Mouse (Mus musculus) A20 (cell line): ENCODE results near the gene Oprl1.
A peak's percentile ranks its signal among the peaks of the same experiment; 100 is the strongest.

Experiments
- DNase-seq: peaks from one replicate; pipeline ENCODE4 v3.0.0-alpha.2; 2011; ENCODE audit warnings: low read depth, low spot score

The Oprl1 gene

DNA sequence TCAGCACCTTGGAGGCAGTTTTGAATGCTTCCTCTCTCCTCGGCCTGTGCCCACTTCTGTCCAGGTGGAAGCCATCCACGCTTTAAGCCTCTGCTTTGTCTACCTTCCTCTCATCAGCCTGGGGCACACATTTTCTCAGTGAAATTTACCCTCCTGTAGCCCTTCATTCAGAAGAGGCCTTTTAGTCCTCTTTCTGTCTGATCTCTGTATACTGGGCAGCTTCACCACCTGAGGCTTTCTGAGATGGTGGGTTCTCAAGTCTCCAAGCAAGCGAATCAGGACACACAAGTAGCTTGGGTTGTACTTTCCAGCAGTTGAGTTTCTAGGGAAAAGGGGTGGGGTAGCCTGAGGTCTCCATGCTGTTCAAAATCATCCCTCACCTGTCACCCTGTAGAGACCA is 22.5 kb upstream of the Oprl1 start:
- DNase-seq = no peak

DNA sequence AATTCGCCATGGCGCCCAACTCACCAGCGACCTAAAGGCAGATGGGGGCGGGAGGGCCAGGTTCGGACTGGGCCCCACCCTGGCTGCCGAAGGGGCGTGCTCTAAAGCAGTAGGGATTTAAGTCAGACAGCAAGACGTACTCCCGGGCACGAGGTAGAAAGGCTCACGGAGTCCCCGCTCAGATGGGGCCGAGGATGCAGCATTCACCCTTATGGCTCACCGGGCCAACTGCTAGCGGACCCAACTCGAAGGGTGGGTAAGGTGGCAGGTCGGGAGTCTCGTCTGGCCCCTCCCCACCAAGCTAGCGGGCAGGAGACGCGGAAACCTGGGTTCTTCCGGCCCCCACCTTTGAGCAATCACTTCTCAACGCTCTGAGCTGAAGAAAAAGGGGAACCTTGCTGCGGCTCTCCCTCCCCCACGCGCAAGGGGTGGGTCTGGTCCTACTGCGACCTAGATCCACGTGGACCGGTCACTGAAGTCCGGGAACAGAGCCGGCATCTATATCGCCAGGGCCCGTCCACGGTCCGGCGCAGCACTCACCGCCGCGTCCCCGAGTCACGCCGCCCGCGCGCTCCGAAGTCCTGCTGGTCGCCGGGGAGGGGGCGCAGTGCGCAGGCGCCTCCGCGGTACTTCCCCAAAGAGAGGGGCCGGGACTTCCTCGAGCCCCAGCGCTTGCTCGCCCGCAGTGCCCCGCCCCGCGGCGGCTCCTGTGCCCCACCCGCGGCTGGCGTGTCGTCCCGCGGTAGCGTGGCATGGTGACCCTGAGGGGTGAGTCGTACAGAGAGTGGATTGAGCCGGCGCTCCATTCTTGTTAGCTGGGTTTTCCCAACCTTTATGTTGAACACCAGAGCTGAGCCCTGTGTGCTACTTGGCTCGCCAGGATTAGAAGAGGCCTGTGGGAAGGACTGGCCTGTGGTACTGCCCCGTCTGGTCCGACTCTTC is 21.2 kb upstream of the Oprl1 start, which contains the start of gene Rgs19:
Rgs19 (minus strand) TSS at position 639 of the 942 bp plus-strand sequence.
- DNase-seq = peak; percentile 96

DNA sequence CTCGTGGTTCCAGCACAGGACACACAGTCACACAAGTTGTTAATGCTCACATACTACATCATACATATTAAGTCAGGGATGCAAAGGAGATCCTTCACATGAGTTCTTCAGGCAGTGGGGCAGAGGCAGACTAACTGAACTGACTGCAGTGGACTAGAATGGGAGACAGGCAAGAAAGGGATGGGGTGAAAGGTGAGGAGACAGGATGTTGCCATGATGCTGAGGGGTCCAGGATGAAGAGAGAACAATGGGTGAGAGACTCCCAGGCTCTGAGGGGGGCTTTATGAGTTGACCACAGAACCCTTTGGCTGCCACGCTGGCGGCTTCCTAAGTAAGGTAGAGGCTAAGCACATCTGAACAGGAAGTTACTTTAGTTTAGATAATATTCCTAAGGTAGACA is 20.2 kb upstream of the Oprl1 start:
- DNase-seq = no peak

DNA sequence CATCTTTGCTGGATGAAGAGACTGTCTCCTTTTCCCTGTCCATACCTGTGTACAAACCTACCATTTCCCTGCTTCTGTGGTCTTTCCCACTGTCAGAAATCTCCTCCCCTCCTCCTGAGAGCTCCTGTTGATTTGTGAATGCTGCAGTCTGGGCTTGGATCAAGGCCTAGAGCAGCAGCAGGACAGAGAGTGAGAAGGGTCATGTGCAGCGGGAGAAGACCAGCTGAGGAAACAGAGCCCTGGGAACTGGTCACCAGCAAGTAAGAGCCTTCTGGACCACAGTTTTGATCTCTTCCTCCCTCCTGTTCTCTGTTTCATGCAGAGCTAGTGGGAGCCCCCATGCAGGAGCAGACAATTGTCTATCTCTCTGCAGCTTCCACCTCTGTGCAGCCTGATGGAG is 19.0 kb upstream of the Oprl1 start:
- DNase-seq = no peak

DNA sequence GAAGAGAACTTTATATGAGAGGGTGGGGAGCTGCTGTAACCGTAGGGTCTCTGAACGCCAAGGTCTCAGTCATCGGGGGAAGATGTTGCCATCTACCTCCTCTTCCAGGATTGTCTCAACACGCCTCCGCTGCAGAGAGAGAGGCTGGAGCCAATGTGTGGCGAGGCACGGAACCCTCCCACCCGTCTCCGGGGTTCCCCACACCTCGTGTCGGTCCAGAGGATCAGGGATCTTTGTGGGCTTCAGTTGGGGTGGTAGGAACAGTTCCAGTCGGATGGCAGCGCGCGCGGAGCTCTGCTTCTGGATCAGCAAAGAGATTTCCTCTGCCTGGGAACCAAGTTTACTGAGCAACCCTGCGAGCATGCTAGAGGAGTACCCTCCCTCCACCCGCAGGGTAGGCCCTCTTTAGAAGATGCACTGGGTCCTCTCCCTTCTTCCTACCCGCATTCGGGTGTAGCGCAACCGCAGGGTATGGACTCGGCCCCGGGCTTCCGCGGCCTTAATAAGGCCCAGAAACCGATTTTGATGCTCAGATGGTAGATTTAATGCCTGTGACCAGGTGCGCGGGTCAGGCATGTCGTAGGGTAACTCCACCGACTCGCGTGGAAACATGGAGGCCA is 17.9 kb upstream of the Oprl1 start:
- no peak for DNase-seq

DNA sequence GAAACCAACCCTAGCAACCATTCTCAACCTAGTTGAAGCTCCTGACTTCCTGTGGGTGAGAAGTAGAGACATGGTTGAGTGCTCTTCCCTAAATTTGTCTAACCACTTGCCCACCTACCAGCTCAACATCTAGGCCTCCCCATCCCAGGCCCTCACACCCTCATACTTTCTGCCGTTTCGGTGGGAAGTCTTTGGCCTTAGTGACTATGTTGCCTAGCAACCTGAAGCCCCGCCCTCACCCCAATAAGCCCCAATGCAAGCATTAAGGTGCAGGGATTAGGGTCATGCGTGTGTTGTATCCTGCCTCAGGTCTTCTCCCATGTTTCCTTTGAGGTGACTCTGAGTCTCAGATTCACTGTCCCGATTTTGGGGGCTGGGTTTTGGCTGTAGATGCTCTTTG is 16.6 kb upstream of the Oprl1 start, which contains the start of gene Lkaaear1:
Lkaaear1 (minus strand) TSS at position 202 of the 400 bp plus-strand sequence.
- no peak for DNase-seq

DNA sequence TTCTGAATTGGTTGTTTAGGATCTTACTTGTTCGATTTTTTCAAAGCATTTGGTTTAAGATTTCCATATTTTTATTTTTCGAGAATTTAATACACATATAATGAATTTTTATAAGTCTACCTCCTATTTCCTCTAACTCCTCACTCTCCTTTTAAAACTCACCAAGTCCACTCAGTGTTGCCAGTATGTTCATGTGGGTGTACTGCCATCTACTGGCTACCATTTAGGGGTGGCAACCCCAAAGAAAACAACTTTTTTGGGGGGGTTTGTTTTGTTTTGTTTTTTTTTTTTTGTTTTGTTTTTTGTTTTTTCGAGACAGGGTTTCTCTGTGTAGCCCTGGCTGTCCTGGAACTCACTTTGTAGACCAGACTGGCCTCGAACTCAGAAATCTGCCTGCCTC is 8.1 kb upstream of the Oprl1 start:
- DNase-seq = peak; percentile 56

DNA sequence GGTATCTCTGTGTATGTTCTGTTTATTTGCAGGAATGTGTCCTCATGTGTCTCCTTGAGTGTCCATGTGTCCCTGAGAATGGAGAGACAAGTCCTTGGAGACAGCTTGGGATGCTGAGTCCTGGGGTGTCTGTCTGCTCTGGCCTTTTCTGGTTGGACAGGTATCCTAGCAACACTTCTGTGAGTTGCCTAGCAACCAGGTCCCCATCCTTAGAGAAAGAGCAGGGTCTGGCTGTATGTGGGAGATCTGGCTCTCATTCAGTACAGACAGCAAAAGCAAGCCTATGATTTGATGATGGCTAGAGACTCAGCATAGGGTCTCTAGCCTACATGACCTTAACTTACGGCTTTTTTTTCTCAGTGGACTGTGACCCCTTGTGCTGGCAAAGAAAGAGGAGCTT is 1.1 kb upstream of the Oprl1 start:
- no peak for DNase-seq

DNA sequence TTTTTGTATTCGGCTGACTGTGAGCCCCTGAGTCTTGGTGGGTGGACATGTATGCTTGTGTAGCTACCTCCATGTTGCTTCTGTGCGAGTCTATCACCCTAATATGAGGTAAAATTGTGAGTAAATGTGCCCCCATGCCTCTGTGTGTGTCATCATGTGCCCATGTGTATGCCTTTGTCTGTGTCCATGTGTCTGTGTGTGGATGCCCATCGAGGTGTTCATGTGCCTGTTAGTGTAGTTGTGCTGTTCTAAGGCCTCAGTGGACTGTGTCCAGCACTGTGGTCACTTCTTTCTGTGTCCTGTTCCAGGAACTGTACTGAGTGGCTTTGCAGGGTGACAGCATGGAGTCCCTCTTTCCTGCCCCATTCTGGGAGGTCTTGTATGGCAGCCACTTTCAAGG is 566 bp downstream of the Oprl1 start:
- no peak for DNase-seq

DNA sequence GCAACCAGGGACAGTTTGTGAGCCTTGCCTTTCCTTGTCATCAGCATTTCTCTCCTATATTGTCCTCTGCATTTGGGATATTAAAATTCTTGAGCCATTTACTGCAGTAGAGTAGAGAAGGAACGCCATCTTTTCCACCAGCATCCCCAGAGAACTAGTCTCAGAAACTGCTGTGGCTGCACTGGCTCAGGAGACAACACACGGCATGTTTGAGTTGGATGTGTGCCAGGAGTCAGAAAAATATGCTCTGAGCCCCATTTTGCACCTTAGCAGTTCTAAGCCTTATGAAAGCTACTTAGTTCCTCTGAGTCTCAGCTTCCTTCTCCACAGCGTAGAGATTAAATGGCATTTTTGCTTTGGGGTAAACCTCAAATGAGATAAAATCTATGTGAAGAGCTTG is 2.2 kb downstream of the Oprl1 start:
- no peak for DNase-seq

DNA sequence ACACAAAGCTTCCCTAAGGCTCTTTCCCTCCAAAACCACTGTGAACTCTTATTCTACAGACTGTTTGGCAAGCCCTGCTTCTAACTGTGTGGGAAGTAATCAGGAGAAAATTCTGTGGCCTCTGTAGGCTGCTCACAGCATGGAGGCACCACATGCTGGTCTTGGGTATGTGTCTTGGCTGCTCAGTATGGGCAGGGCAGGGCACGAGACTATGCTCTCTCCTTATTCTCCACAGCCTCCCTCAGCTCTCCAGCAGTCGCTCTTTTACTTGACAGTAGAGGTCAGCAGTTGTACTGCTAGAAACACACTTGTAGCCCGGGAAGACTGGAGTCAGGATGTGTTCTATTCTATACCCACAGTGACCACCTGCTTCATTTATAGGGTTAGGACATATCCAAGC is 5.2 kb downstream of the Oprl1 start:
- no peak for DNase-seq

DNA sequence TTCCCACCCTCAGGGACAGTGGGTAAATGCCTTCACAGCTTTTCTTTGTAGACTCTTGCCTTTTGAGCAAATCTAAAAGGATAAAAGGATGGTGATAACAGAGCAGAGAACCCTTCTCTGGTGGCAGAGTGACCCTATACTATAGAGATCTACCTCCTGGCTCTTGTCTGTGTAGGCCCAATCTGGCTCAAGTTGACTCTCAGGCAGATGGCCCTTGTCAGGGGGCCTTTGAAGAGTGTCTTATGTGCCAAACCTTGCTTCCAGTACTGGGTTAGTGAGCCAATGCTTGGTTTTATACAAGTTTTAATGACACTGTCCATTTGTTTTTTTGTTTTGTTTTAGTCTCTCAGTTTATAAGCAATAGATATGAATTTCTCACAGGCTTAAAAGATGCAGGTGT is 6.4 kb downstream of the Oprl1 start:
- DNase-seq = no peak

DNA sequence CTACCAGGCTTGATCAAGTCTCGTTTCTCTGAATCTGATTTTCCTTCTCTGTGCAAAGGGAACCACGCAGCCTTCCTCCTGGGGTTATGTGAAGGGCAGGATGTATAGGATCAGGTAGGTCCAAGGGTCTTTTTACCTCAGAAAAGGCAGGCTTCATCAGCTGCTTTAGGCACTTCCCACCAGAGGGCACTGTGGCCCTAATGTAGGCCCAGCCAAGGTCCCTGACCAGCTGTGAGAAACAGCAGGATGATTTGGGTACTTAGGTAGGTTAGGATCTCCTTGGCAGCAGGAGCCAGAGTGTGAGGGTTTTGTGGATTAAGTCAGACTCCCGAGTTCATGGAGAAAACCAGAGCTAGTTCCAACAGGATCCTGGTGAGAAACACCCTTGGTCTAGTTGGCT is 7.4 kb downstream of the Oprl1 start:
- DNase-seq = peak; percentile 54

DNA sequence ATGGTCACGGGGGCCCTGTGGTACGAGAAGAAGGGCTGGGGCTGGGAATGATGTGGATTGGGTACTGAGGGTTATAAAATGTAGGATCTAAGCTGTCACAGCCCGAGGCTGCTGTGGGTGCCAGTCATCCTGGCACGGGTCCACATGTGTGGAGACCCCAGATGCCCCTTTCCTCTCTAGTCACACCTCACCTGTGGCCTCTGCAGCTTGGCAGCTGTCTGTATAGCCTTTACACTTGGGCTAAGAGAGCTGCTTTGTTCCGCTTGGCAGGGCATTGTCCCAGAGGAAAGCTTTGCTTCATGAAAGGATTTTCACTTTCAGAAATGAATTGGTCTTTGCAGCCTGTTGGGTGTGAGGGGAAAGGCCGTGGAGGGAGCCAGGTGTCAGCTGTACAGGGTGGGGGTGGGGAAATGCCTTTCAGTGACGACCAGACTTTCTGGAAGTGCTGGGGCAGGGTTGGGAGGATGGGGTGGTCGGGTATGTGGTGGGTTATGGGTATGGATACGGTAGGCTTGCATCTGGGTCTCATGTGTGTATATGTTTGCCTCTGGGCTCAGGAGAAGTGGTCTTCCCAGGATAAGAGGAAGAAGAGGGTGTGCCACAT is 12.9 kb downstream of the Oprl1 start:
- no peak for DNase-seq

DNA sequence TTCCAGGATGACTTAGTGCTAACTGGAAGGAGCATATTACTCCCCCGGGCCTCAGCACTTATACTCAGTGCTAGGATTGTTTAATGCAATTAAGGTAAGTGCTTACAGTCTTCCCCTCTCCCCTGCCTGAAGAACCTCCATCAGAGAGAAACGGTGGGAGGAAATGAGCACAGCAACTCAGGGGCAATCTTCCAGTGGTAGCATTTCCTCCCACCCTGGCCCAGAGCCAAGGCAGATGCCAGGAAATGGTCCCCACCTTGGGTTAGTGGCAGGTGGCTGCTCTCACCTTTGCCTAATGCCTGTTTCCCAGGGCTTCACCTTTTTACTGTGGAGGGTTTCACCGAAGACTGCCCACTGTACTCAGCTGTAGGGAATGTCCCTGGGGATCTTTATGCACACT is 15.2 kb downstream of the Oprl1 start:
- DNase-seq = peak; percentile 22

DNA sequence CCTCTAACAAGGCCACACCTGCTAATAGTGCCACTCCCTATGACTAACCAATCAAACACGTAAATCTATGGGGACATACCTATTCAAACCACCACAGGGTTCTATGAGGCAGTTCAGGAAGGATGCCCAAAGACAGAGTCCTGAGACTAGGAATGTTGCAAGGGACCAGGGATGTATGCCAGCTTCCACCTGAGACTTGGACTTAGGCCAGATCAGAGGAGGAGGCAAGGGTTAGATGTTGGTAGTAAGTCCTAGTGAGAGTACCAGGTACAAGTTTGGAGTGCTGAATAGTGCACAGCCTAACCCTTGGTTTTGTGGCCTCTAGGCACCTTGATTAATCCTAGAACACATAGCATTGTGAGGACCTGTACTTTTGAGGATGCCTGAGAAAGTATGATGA is 37.8 kb downstream of the Oprl1 start:
- no peak for DNase-seq

DNA sequence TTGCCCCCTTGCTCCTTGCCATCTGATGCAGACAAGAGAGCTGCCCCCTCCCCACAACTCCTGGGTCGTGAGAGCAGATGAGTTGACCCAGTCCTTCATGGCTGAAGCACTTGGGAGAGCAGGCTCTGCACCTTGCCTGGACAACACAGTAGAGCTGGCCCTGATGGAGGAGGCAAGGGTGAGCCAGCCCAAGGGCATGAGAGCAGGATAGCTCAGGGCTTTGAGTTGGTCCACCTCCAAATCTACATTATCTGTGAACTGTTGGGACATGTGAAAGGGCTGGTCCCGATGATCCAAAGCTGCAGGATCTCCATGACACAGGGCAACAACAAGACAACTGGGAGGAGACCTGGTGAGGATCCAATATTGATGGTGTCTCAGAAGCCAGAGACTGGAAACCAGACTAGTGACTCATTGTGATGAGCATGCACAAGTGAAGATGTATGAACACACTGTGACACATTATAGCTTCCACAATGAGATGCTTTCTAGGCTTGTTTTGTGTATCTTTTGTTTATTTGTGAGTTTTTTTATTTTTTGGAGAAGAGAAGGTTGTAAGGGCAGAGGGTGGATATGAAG is 43.4 kb downstream of the Oprl1 start:
- DNase-seq = no peak

DNA sequence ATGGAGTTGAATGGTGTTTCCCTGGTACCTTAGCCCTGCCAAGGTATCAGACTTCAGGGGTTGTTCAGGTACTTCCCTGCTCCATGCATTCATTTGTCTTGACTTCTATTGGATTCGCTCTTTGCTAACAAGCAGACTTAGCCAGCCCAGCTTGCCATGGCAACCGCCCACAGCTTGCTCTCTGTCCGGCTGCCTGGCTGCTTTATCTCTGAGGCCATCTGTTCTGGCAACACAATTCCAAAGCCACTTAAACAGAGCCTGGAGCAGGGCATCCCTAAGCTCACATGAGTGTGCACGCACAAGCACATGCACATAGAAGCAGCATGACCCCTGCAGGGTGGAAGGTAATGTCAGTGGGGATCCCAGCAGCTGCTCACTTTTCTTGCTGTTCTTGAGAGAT is 44.2 kb downstream of the Oprl1 start:
- DNase-seq = no peak

DNA sequence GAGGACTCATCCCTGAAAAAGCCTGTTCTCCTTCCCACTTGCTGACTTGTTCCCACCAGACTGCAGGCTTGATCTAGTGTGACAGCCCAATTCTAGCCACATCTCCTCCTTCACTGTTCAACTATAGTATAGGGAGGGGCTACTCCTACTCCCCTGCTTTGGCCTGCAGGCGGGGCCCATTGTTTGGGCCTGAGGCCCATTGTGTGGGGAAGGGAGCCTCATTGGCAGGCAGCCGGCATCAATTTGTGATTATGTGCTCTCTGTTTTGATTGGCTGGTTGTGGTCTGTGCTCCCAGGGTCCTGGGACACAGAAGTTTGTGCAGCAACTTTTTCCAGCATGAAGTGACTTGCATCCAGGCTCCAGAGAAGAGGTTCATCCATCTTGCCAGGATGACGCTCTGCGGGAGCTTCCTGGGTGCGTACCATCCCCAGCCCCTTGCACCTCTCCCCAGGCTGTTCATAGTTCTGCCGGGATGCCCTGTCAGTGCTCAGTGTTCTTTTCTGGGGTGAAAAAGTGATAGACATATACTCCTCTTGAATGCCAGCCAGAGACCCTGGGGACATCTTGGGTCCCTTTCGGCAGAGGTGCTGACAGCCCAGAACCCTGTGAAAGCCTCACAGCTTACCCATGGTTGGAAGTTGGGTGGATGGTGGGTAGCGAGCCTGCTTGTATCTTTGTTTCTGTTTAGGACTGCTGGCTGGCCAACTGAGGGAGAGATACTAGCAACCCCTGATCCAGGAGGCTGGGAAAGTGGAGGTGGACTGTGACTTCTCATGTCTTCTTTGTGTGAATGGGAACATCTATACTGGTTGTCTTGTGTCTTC is 48.4 kb downstream of the Oprl1 start, which contains the start of gene Myt1:
Myt1 (plus strand) TSS at position 327 of the 825 bp plus-strand sequence.
- DNase-seq = no peak

DNA sequence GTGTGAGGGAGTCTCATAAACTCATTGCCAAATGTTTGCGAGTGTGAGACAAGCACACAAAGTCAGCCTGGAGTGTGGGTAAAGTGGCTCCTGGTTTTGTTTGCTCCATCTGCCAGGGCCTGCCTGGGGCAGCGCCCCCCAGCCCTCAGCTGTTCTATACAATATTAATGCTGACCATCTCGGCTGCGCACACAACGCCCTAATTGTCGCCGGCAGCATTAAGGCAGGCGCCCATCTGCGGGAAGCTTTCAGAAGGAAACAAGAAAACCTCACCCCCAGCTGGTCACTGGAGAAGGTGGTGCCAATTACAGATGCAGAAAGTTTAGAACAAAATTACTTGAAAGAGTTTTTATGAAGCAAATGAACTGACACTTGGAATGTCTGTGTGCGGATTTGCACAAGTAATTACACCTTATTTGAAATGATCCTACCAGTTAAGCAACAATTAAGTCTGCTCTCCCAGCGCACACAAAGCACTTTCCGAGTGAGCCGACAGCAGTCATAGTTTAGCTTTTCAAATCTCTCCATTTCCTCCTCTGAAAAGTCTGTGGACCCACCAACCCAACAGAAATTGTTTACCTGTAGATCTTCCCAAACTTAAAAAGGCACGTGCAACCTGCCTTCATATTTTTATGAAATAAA is 49.2 kb downstream of the Oprl1 start:
- no peak for DNase-seq

DNA sequence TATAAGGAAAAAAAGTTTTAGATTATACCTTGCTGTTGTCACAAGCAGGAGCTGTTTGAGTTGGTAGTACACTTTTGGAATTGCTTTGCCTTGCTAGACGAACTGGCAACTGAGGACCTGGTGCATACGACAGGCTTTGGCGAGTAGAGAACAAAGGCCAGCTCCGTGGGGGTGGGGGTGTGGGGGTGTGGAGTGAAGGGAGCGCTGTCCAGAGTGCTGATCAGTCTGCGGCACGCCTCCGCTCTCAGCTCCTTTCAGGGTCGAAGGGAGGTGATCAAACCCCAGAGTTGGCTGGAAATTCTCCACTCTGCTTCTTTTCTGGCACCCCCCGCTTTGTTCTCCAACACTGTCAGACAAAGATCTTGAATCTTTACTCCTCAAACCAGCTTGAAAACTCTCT is 49.8 kb downstream of the Oprl1 start:
- DNase-seq = no peak
